Mouse (Mus musculus) E14TG2a.4 (cell line): ENCODE measurements around the gene Slc22a23.

ENCODE experiments used
- H3K27me3 ChIP-seq: 2 replicates; pipeline ENCODE4 v1.6.1; 2014; ENCODE audit warnings: low read length, control low read depth; ENCODE audit not compliant: insufficient read depth
- H3K36me3 ChIP-seq: 2 replicates; pipeline ENCODE4 v1.6.1; 2014; ENCODE audit warnings: low read length, control low read depth; ENCODE audit not compliant: insufficient read depth
- H3K4me1 ChIP-seq: replicated peaks from 2 replicates; pipeline ENCODE4 v1.6.1; 2014; ENCODE audit warnings: low read depth, low read length, control low read depth
- H3K4me3 ChIP-seq: replicated peaks from 2 replicates; pipeline ENCODE4 v1.5.1; 2014; ENCODE audit warnings: mild to moderate bottlenecking, low read length
- H3K9me3 ChIP-seq: 2 replicates; pipeline ENCODE4 v1.6.1; 2014; ENCODE audit warnings: low read length, control low read depth
- CTCF ChIP-seq: conservative IDR thresholded peaks from 2 replicates; pipeline ENCODE4 v1.5.1; 2014; ENCODE audit warnings: low read length
- NANOG ChIP-seq: IDR thresholded peaks from 2 replicates; pipeline ENCODE4 v1.6.1; 2014; ENCODE audit warnings: borderline replicate concordance, low read length, mixed read lengths
- POU5F1 ChIP-seq: IDR thresholded peaks from 2 replicates; pipeline ENCODE4 v1.6.1; 2014; ENCODE audit warnings: low read length, borderline replicate concordance

The Slc22a23 gene

GRCm38 (mm10) chr13:34248941-34249920, 95.8 kb downstream of the Slc22a23 start:
- TF ChIP-seq POU5F1 (no peak), NANOG (peak; percentile 42; the same call in 1 of the 2 replicates)
- Histone ChIP-seq H3K36me3 (no peaks in the 10 kb centered on the region), H3K9me3 (no peaks in the 10 kb centered on the region), H3K4me3 (peak overlapping the region; percentile 58), H3K4me1 (peaks cover 70% of the 10 kb centered on the region), H3K27me3 (peaks cover 52% of the 10 kb centered on the region)

GRCm38 (mm10) chr13:34248107-34248506, 96.9 kb downstream of the Slc22a23 start:
- H3K4me1 ChIP-seq, result peaks cover 72% of the 10 kb centered on the region
- TF ChIP-seq NANOG (no peak), POU5F1 (no peak), CTCF (no peak)
- H3K36me3 ChIP-seq, result no peaks in the 10 kb centered on the region
- H3K9me3 ChIP-seq, result no peaks in the 10 kb centered on the region
- H3K4me3 ChIP-seq, result peak overlapping the region; percentile 58; the same call in 1 of the 2 replicates
- H3K27me3 ChIP-seq, result peaks cover 52% of the 10 kb centered on the region

GRCm38 (mm10) chr13:34246821-34247220, 98.2 kb downstream of the Slc22a23 start:
- Histone ChIP-seq H3K4me1 (peaks cover 78% of the 10 kb centered on the region), H3K9me3 (no peaks in the 10 kb centered on the region), H3K27me3 (peaks cover 56% of the 10 kb centered on the region), H3K4me3 (no peak overlapping the region), H3K36me3 (no peaks in the 10 kb centered on the region)
- no peak for TF ChIP-seq NANOG
- TF ChIP-seq CTCF, result no peak
- no peak for TF ChIP-seq POU5F1

- no peaks in the 10 kb centered on the region for H3K36me3 ChIP-seq
- no peak overlapping the region for H3K4me3 ChIP-seq
- no peaks in the 10 kb centered on the region for H3K9me3 ChIP-seq
- peaks cover 87% of the 10 kb centered on the region for H3K4me1 ChIP-seq
- peaks cover 51% of the 10 kb centered on the region for H3K27me3 ChIP-seq
- TF ChIP-seq NANOG (no peak), CTCF (no peak), POU5F1 (no peak)
Observed at GRCm38 (mm10) chr13:34245216-34245615, 99.8 kb downstream of the Slc22a23 start.

- Histone ChIP-seq H3K4me1 (peaks cover 87% of the 10 kb centered on the region), H3K4me3 (no peak overlapping the region), H3K36me3 (no peaks in the 10 kb centered on the region), H3K9me3 (no peaks in the 10 kb centered on the region), H3K27me3 (peaks cover 50% of the 10 kb centered on the region)
- TF ChIP-seq POU5F1, result peak; percentile 75
- no peak for TF ChIP-seq CTCF
- TF ChIP-seq NANOG, result peak; percentile 98
Observed at GRCm38 (mm10) chr13:34244186-34244585, 100.8 kb downstream of the Slc22a23 start.

- Histone ChIP-seq H3K4me3 (no peak overlapping the region), H3K27me3 (peaks cover 39% of the 10 kb centered on the region), H3K36me3 (no peaks in the 10 kb centered on the region), H3K9me3 (no peaks in the 10 kb centered on the region), H3K4me1 (peaks cover 87% of the 10 kb centered on the region)
- TF ChIP-seq POU5F1 (no peak), CTCF (no peak), NANOG (no peak)
Observed at GRCm38 (mm10) chr13:34242211-34242610, 102.8 kb downstream of the Slc22a23 start.

GRCm38 (mm10) chr13:34240087-34240428, 104.9 kb downstream of the Slc22a23 start:
- Histone ChIP-seq H3K36me3 (no peaks in the 10 kb centered on the region), H3K4me1 (peaks cover 84% of the 10 kb centered on the region), H3K4me3 (no peak overlapping the region), H3K9me3 (no peaks in the 10 kb centered on the region), H3K27me3 (peaks cover 22% of the 10 kb centered on the region)
- TF ChIP-seq CTCF, result no peak
- no peak for TF ChIP-seq POU5F1
- TF ChIP-seq NANOG, result no peak

GRCm38 (mm10) chr13:34239371-34240086, 105.5 kb downstream of the Slc22a23 start:
- no peaks in the 10 kb centered on the region for H3K9me3 ChIP-seq
- H3K4me3 ChIP-seq, result no peak overlapping the region; the same call in 1 of the 2 replicates
- H3K27me3 ChIP-seq, result peaks cover 20% of the 10 kb centered on the region
- H3K36me3 ChIP-seq, result no peaks in the 10 kb centered on the region
- H3K4me1 ChIP-seq, result peaks cover 83% of the 10 kb centered on the region
- TF ChIP-seq CTCF (no peak), POU5F1 (no peak), NANOG (no peak)
